Mouse (Mus musculus): ENCODE measurements at regions not wholly inside any gene's neighbourhood (a gene's known extent, or its start where the extent isn't known, plus 50 kb on each side); places are given as distances from the start of the nearest gene placed in this dataset.

DNA sequence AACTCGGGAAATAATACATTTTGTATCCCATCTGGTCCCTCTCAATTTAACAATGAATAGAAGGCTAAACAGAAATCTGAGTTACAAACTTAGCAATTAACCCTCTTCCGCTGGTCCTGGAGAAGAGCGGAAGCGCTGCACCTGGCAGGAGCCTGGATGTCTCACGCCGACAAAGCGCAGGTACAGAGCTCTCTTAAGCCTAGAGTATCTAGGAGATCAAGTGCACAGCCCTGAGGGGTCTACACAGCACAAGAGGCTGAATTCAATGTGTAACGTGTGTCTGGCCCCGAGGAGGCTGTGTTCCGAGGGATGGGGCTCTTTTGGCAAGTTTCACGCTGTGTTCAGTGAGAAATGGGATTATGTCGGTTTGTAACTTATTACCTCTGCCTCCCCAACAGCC, 255.1 kb upstream of the Sdk2 start:
- TF ChIP-seq CTCF (conservative IDR thresholded peaks at IDR 0.05; ENCODE audit: insufficient read depth, insufficient read length, low read depth, low read length) = no peak
- no peak for TF ChIP-seq POLR2A (IDR thresholded peaks at IDR 0.05; ENCODE audit: low read depth, low read length)

Measured in kidney, adult 2 months (tissue).